Mouse (Mus musculus) heart, postnatal 0 days (tissue): ENCODE measurements around the gene Phactr1.

ENCODE experiments used
- CTCF ChIP-seq: IDR thresholded peaks from 2 replicates; pipeline ENCODE4 v1.5.1; 2016; ENCODE audit warnings: antibody characterized with exemption, control low read depth, low read depth
- EP300 ChIP-seq: IDR thresholded peaks from 2 replicates; pipeline ENCODE4 v1.6.1; 2016; ENCODE audit warnings: antibody characterized with exemption, low read depth

GRCm38 (mm10) chr13:42711510-42711909 lies 31.1 kb downstream of the Phactr1 start:
- TF ChIP-seq CTCF (no peak), EP300 (no peak)
